Mouse (Mus musculus) liver, embryonic 15.5 days (tissue): ENCODE data around the gene Gm13287. TPM values are rescaled to one million over a fixed set of nuclear protein-coding genes. Genes with fewer than 3 reads are reported as not detected.
"Not testable (repeated sequence)": the region's sequence is repeated elsewhere in the genome, so short reads cannot be mapped to it uniquely, and the experiment has no call there.

Source experiments
- ATAC-seq: fragments of 200-750 bp; cut with Nextera tagmentation; 2 replicates; pipeline ENCODE4 v1.8.0; 2017; ENCODE audit warnings: moderate number of reproducible peaks, mild to moderate bottlenecking, moderate library complexity; ENCODE audit not compliant: insufficient read depth
- H3K27ac ChIP-seq: fragments of 300-500 bp; sonication (generic); replicated peaks from 2 replicates; pipeline ENCODE4 v1.5.1; 2015; ENCODE audit warnings: mild to moderate bottlenecking, inconsistent platforms
- H3K27me3 ChIP-seq: fragments of 300-500 bp; sonication (generic); 2 replicates; pipeline ENCODE4 v1.6.1; 2015; ENCODE audit warnings: mild to moderate bottlenecking, inconsistent platforms
- H3K36me3 ChIP-seq: fragments of 300-500 bp; sonication (generic); replicated peaks from 2 replicates; pipeline ENCODE4 v1.6.1; 2015; ENCODE audit warnings: moderate library complexity, mild to moderate bottlenecking, inconsistent platforms
- H3K4me1 ChIP-seq: fragments of 300-500 bp; sonication (generic); replicated peaks from 2 replicates; pipeline ENCODE4 v1.6.1; 2015; ENCODE audit warnings: inconsistent platforms
- H3K4me2 ChIP-seq: fragments of 300-500 bp; sonication (generic); 2 replicates; pipeline ENCODE4 v1.6.1; 2015; ENCODE audit warnings: moderate library complexity, mild to moderate bottlenecking, inconsistent platforms
- H3K4me3 ChIP-seq: fragments of 300-500 bp; sonication (generic); replicated peaks from 2 replicates; pipeline ENCODE4 v1.5.1; 2015; ENCODE audit warnings: mild to moderate bottlenecking, inconsistent platforms
- H3K9ac ChIP-seq: fragments of 300-500 bp; sonication (generic); 2 replicates; pipeline ENCODE4 v1.6.1; 2015; ENCODE audit warnings: moderate library complexity, mild to moderate bottlenecking, inconsistent platforms
- H3K9me3 ChIP-seq: fragments of 300-500 bp; sonication (generic); replicated peaks from 2 replicates; pipeline ENCODE4 v1.6.1; 2016; ENCODE audit warnings: inconsistent platforms
- WGBS: fragments of 180-500 bp; shearing (Covaris S2); methylation state at CpG from one replicate; pipeline ENCODE4 v1.1.7; 2015; ENCODE audit warnings: mixed read lengths; ENCODE audit not compliant: insufficient replicate concordance; 5-methylcytosine and 5-hydroxymethylcytosine counted together
- polyA plus RNA-seq: library from polyadenylated mRNA; unstranded; fragments of >200 nt; fragmentation: Nextera tagmentation; extraction: Ambion mirVana; gene quantifications from 2 replicates; pipeline ENCODE4 v1.2.1, GENCODE M21; 2015

Gm13287 gene
- polyA plus RNA-seq, 1 experiment from 2014 or later, result not detected

DNA sequence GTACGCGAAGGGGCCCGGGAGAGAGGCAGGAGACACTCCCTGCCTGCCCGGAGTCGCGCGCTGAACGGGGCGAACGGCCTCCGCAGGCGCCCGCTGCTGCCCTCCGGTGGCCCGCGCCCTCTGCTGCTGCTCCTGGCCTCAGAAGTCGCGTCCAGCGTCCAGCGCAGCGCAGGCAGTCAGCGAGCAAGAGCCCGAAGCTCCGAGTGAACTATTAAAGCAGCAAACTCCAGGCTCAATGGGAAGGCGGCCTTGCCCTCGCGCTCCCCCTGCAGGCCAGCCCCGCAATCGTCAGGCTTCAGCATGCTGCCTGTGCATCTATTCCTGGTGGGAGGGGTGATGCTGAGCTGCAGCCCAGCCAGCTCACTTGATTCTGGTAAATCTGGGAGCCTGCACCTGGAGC is 26.4 kb upstream of the Gm13287 start, which contains the start of gene Gm13289:
Gm13289 (plus strand) TSS at position 301 of the 400 bp plus-strand sequence.
- H3K9ac ChIP-seq, H3K4me2 ChIP-seq, H3K27ac ChIP-seq, H3K9me3 ChIP-seq, ATAC-seq, H3K4me1 ChIP-seq, H3K4me3 ChIP-seq, H3K36me3 ChIP-seq, H3K27me3 ChIP-seq: not testable (repeated sequence)
- WGBS, result no CpG with 5 or more reads among the region's 29 CpGs

DNA sequence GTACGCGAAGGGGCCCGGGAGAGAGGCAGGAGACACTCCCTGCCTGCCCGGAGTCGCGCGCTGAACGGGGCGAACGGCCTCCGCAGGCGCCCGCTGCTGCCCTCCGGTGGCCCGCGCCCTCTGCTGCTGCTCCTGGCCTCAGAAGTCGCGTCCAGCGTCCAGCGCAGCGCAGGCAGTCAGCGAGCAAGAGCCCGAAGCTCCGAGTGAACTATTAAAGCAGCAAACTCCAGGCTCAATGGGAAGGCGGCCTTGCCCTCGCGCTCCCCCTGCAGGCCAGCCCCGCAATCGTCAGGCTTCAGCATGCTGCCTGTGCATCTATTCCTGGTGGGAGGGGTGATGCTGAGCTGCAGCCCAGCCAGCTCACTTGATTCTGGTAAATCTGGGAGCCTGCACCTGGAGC is 23.5 kb upstream of the Gm13287 start, which contains the start of gene Gm13272:
Gm13272 (plus strand) TSS at position 301 of the 400 bp plus-strand sequence.
- not testable (repeated sequence) for H3K27me3 ChIP-seq, H3K4me3 ChIP-seq, H3K9ac ChIP-seq, H3K9me3 ChIP-seq, H3K4me2 ChIP-seq, H3K27ac ChIP-seq, ATAC-seq, H3K36me3 ChIP-seq, H3K4me1 ChIP-seq
- no CpG with 5 or more reads among the region's 29 CpGs for WGBS

DNA sequence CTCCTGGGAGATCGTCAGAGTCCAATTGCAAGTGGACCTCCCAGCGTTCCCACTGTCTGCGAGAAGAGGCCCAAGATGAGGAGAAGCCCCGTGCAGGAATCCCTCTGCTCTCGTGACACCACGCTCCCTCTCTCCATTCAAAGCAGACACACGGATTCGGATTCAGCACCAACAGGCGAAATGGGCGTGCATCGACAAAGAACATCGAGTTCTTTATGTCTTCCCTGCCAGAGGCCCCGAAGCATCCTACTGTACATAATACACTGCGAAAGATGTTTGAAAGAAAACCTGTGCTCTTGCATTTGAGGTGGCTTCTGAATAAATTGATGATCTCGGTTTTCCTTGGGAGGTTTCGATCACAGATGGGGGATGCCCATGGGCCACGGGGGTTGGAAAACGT is 22.7 kb upstream of the Gm13287 start:
- not testable (repeated sequence) for H3K9me3 ChIP-seq, H3K4me3 ChIP-seq, ATAC-seq, H3K27ac ChIP-seq, H3K4me2 ChIP-seq, H3K9ac ChIP-seq, H3K36me3 ChIP-seq, H3K4me1 ChIP-seq, H3K27me3 ChIP-seq
- 49% methylated on average over 16 of the region's 18 CpGs for WGBS

DNA sequence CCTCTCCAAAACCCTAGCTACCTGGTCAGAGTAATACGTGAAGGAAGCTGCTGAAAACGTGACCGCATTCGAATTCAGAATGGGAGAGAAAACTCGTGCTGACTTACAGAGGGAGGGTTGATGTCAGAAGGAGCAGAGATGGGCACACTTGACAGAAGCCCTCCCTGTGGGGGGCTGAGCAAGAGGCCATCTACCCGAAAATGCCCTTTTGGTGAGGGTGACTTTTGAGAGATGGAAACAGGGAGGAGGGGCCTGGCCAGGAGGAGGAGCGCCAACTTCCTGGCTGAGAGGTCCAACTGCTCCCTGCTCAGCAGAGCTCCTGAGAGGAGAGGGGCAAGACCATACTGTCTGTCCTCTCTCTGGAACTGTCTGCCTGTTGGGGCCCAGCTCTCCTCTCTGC is 21.2 kb upstream of the Gm13287 start, which contains the start of gene Ifnz:
Ifnz (plus strand) TSS at position 301 of the 400 bp plus-strand sequence.
- not testable (repeated sequence) for H3K9ac ChIP-seq, ATAC-seq, H3K36me3 ChIP-seq, H3K27me3 ChIP-seq, H3K4me1 ChIP-seq, H3K9me3 ChIP-seq, H3K27ac ChIP-seq
- H3K4me2 ChIP-seq, result peak within 1 kb of the TSS; percentile 54
- 4% methylated on average over 4 of the region's 7 CpGs for WGBS
- H3K4me3 ChIP-seq, result peak within 1 kb of the TSS; percentile 24; the same call in 1 of the 2 replicates

DNA sequence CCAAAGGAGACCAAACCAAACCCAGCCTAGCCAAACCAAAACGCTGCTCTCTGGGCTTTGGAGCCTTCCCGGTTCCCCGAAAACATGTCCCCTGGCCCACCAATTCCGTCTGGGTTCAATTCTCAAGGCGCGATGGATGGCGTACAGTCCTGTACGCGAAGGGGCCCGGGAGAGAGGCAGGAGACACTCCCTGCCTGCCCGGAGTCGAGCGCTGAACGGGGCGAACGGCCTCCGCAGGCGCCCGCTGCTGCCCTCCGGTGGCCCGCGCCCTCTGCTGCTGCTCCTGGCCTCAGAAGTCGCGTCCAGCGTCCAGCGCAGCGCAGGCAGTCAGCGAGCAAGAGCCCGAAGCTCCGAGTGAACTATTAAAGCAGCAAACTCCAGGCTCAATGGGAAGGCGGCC is 20.7 kb upstream of the Gm13287 start:
- H3K27me3 ChIP-seq, H3K27ac ChIP-seq, H3K36me3 ChIP-seq, ATAC-seq, H3K4me1 ChIP-seq, H3K9ac ChIP-seq, H3K9me3 ChIP-seq: not testable (repeated sequence)
- H3K4me3 ChIP-seq, result peak overlapping the region; percentile 24; the same call in 1 of the 2 replicates
- WGBS, result 0% methylated on average over 13 of the region's 31 CpGs
- peak overlapping the region; percentile 54 for H3K4me2 ChIP-seq

DNA sequence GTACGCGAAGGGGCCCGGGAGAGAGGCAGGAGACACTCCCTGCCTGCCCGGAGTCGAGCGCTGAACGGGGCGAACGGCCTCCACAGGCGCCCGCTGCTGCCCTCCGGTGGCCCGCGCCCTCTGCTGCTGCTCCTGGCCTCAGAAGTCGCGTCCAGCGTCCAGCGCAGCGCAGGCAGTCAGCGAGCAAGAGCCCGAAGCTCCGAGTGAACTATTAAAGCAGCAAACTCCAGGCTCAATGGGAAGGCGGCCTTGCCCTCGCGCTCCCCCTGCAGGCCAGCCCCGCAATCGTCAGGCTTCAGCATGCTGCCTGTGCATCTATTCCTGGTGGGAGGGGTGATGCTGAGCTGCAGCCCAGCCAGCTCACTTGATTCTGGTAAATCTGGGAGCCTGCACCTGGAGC is 17.6 kb upstream of the Gm13287 start, which contains the start of gene Gm13276:
Gm13276 (plus strand) TSS at position 301 of the 400 bp plus-strand sequence.
- not testable (repeated sequence) for H3K27ac ChIP-seq, H3K4me1 ChIP-seq, ATAC-seq, H3K4me2 ChIP-seq, H3K9me3 ChIP-seq, H3K9ac ChIP-seq, H3K36me3 ChIP-seq, H3K27me3 ChIP-seq, H3K4me3 ChIP-seq
- WGBS, result no CpG with 5 or more reads among the region's 27 CpGs

DNA sequence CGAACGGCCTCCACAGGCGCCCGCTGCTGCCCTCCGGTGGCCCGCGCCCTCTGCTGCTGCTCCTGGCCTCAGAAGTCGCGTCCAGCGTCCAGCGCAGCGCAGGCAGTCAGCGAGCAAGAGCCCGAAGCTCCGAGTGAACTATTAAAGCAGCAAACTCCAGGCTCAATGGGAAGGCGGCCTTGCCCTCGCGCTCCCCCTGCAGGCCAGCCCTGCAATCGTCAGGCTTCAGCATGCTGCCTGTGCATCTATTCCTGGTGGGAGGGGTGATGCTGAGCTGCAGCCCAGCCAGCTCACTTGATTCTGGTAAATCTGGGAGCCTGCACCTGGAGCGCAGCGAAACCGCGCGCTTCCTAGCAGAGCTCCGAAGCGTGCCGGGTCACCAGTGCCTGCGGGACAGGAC is 14.7 kb upstream of the Gm13287 start, which contains the start of gene Gm13277:
Gm13277 (plus strand) TSS at position 231 of the 400 bp plus-strand sequence.
- H3K4me3 ChIP-seq, H3K4me1 ChIP-seq, H3K9me3 ChIP-seq, H3K27me3 ChIP-seq, H3K4me2 ChIP-seq, H3K9ac ChIP-seq, H3K36me3 ChIP-seq, ATAC-seq, H3K27ac ChIP-seq: not testable (repeated sequence)
- 0% methylated on average over 4 of the region's 28 CpGs for WGBS

DNA sequence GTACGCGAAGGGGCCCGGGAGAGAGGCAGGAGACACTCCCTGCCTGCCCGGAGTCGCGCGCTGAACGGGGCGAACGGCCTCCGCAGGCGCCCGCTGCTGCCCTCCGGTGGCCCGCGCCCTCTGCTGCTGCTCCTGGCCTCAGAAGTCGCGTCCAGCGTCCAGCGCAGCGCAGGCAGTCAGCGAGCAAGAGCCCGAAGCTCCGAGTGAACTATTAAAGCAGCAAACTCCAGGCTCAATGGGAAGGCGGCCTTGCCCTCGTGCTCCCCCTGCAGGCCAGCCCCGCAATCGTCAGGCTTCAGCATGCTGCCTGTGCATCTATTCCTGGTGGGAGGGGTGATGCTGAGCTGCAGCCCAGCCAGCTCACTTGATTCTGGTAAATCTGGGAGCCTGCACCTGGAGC is 11.8 kb upstream of the Gm13287 start, which contains the start of gene Gm13278:
Gm13278 (plus strand) TSS at position 301 of the 400 bp plus-strand sequence.
- not testable (repeated sequence) for H3K27me3 ChIP-seq, H3K27ac ChIP-seq, H3K9me3 ChIP-seq, ATAC-seq, H3K4me1 ChIP-seq, H3K4me2 ChIP-seq, H3K36me3 ChIP-seq, H3K4me3 ChIP-seq, H3K9ac ChIP-seq
- no CpG with 5 or more reads among the region's 28 CpGs for WGBS

DNA sequence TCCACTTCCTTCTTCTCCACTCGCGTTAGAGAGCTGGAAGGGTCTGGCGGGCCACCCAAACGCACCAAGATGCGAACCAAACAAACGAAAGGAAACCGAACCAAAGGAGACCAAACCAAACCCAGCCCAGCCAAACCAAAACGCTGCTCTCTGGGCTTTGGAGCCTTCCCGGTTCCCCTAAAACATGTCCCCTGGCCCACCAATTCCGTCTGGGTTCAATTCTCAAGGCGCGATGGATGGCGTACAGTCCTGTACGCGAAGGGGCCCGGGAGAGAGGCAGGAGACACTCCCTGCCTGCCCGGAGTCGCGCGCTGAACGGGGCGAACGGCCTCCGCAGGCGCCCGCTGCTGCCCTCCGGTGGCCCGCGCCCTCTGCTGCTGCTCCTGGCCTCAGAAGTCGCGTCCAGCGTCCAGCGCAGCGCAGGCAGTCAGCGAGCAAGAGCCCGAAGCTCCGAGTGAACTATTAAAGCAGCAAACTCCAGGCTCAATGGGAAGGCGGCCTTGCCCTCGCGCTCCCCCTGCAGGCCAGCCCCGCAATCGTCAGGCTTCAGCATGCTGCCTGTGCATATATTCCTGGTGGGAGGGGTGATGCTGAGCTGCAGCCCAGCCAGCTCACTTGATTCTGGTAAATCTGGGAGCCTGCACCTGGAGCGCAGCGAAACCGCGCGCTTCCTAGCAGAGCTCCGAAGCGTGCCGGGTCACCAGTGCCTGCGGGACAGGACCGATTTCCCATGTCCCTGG is 8.9 kb upstream of the Gm13287 start, which contains the start of gene Gm13275:
Gm13275 (plus strand) TSS at position 552 of the 740 bp plus-strand sequence.
- not testable (repeated sequence) for H3K27ac ChIP-seq, ATAC-seq, H3K4me3 ChIP-seq, H3K36me3 ChIP-seq, H3K27me3 ChIP-seq, H3K9ac ChIP-seq, H3K4me2 ChIP-seq, H3K9me3 ChIP-seq, H3K4me1 ChIP-seq
- 0% methylated on average over 18 of the region's 52 CpGs for WGBS

DNA sequence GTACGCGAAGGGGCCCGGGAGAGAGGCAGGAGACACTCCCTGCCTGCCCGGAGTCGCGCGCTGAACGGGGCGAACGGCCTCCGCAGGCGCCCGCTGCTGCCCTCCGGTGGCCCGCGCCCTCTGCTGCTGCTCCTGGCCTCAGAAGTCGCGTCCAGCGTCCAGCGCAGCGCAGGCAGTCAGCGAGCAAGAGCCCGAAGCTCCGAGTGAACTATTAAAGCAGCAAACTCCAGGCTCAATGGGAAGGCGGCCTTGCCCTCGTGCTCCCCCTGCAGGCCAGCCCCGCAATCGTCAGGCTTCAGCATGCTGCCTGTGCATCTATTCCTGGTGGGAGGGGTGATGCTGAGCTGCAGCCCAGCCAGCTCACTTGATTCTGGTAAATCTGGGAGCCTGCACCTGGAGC is 6.0 kb upstream of the Gm13287 start, which contains the start of gene Gm13279:
Gm13279 (plus strand) TSS at position 301 of the 400 bp plus-strand sequence.
- not testable (repeated sequence) for H3K27ac ChIP-seq, H3K9ac ChIP-seq, ATAC-seq, H3K27me3 ChIP-seq, H3K4me1 ChIP-seq, H3K36me3 ChIP-seq, H3K4me3 ChIP-seq, H3K4me2 ChIP-seq, H3K9me3 ChIP-seq
- WGBS, result no CpG with 5 or more reads among the region's 28 CpGs

DNA sequence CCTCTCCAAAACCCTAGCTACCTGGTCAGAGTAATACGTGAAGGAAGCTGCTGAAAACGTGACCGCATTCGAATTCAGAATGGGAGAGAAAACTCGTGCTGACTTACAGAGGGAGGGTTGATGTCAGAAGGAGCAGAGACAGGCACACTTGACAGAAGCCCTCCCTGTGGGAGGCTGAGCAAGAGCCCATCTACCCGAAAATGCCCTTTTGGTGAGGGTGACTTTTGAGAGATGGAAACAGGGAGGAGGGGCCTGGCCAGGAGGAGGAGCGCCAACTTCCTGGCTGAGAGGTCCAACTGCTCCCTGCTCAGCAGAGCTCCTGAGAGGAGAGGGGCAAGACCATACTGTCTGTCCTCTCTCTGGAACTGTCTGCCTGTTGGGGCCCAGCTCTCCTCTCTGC is 3.7 kb upstream of the Gm13287 start, which contains the start of gene Gm13285:
Gm13285 (plus strand) TSS at position 301 of the 400 bp plus-strand sequence.
- H3K27me3 ChIP-seq, H3K27ac ChIP-seq, H3K4me3 ChIP-seq, H3K4me2 ChIP-seq, H3K4me1 ChIP-seq, H3K9me3 ChIP-seq, H3K9ac ChIP-seq, H3K36me3 ChIP-seq, ATAC-seq: not testable (repeated sequence)
- WGBS, result 2% methylated on average over 6 of the region's 7 CpGs
